Mouse (Mus musculus): ENCODE results near the gene Ift81. TPM values are rescaled to one million over a fixed set of nuclear protein-coding genes. Genes with fewer than 3 reads are reported as not detected.

The Ift81 gene
- total and polyA plus RNA-seq, 3 experiments, result 1.5 to 25.3 (median 18.0) TPM

DNA sequence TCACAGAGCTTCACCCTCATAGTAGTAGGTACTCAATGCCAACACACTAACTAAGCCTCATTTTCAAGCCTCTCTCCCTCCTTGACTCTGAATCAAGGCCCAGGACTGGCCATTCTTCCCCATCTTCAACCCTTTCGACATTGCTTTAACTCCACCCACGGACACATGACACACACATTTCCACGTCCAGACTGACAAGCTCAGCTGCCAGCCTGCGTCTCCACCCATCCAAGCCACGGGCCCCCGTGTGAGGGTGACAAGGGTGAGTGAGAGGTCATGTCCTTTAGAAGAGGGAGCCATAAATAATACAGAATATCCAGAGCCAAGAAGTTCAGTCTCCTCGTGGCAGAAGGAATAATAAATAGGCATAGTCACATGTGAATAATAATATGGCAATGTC is 104.7 kb downstream of the Ift81 start:
- H3K36me3 ChIP-seq (replicated peaks), result no peaks in the 10 kb centered on the region
- H3K4me1 ChIP-seq (ENCODE audit: insufficient read depth, low read depth, low read length), result peaks cover 36% of the 10 kb centered on the region
- ATAC-seq (ENCODE audit: extremely low read depth, insufficient number of reproducible peaks, low FRiP score, poor library complexity, severe bottlenecking) (no peak), DNase-seq (ENCODE audit: low spot score) (no peak)
- TF ChIP-seq GATA1 (IDR thresholded peaks at IDR 0.05; ENCODE audit: borderline replicate concordance, low read length) (no peak), GATA2 (IDR thresholded peaks at IDR 0.05; ENCODE audit: borderline replicate concordance, low read depth, low read length) (no peak), TAL1 (conservative IDR thresholded peaks at IDR 0.05; ENCODE audit: low read depth, low read length) (no peak), POLR2AphosphoS5 (IDR thresholded peaks at IDR 0.05; ENCODE audit: insufficient replicate concordance, low read depth, low read length) (no peak), CTCF (IDR thresholded peaks at IDR 0.05; ENCODE audit: low read depth, low read length) (no peak)
- H3K9me3 ChIP-seq (replicated peaks), result peaks cover 7% of the 10 kb centered on the region
- peaks cover 28% of the 10 kb centered on the region for H3K27me3 ChIP-seq (ENCODE audit: insufficient read depth, low read length)
- no peak overlapping the region for H3K4me3 ChIP-seq (ENCODE audit: low read depth, low read length)

DNA sequence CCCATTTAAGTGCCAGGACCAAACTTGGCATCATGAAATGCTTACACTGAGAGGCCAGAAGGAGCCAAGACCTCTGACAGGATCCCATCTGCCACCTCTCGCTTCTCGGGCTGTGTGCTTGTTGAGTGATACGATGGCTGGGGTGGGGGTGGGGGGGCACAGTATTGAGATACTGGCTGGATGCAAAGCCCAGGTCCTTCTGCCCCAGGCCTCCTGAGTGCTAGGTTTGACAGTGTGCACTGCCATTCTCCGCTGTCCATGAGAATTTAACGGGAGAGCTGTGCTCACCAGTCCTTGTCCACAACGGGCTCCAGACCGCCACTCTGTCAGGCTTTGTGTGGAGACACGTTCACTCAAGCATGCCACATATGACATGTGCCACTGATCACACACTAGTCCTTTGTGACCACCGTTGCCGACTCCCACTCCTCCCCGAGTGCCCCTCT is 105.4 kb downstream of the Ift81 start:
- H3K4me1 ChIP-seq (ENCODE audit: insufficient read depth, low read depth, low read length), result peaks cover 28% of the 10 kb centered on the region
- H3K36me3 ChIP-seq (replicated peaks), result no peaks in the 10 kb centered on the region
- H3K9me3 ChIP-seq (replicated peaks), result peaks cover 7% of the 10 kb centered on the region
- ATAC-seq (ENCODE audit: extremely low read depth, insufficient number of reproducible peaks, low FRiP score, poor library complexity, severe bottlenecking) (no peak), DNase-seq (ENCODE audit: low spot score) (no peak)
- no peak overlapping the region for H3K4me3 ChIP-seq (ENCODE audit: low read depth, low read length)
- H3K27me3 ChIP-seq (ENCODE audit: insufficient read depth, low read length), result peaks cover 32% of the 10 kb centered on the region
- TF ChIP-seq CTCF (IDR thresholded peaks at IDR 0.05; ENCODE audit: low read depth, low read length) (no peak), GATA1 (IDR thresholded peaks at IDR 0.05; ENCODE audit: borderline replicate concordance, low read length) (no peak), TAL1 (conservative IDR thresholded peaks at IDR 0.05; ENCODE audit: low read depth, low read length) (no peak), GATA2 (IDR thresholded peaks at IDR 0.05; ENCODE audit: borderline replicate concordance, low read depth, low read length) (no peak), POLR2AphosphoS5 (IDR thresholded peaks at IDR 0.05; ENCODE audit: insufficient replicate concordance, low read depth, low read length) (no peak)

DNA sequence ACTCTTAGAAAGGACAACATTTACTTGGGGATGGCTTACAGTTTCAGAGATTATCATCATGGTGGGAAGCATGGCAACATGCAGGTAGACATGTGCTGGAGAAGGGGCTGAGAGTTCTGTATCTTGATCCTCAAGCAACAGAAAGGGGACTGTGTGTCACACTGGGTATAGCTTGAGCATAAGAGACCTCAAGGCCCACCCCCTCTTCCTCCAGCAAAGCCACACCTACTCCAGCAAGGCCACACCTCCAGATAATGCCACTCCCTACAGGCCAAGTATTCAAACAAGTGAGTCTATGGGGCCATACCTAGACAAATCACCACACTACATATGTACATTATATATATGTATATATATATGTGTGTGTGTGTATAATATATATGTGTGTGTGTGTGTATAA is 106.9 kb downstream of the Ift81 start:
- H3K4me1 ChIP-seq (ENCODE audit: insufficient read depth, low read depth, low read length), result peaks cover 33% of the 10 kb centered on the region
- no peak overlapping the region for H3K4me3 ChIP-seq (ENCODE audit: low read depth, low read length)
- peaks cover 37% of the 10 kb centered on the region for H3K27me3 ChIP-seq (ENCODE audit: insufficient read depth, low read length)
- no peak for TF ChIP-seq GATA1 (IDR thresholded peaks at IDR 0.05; ENCODE audit: borderline replicate concordance, low read length)
- no peak for TF ChIP-seq CTCF (IDR thresholded peaks at IDR 0.05; ENCODE audit: low read depth, low read length)
- no peak for TF ChIP-seq POLR2AphosphoS5 (IDR thresholded peaks at IDR 0.05; ENCODE audit: insufficient replicate concordance, low read depth, low read length)
- TF ChIP-seq GATA2 (IDR thresholded peaks at IDR 0.05; ENCODE audit: borderline replicate concordance, low read depth, low read length), result no peak
- no peak for TF ChIP-seq TAL1 (conservative IDR thresholded peaks at IDR 0.05; ENCODE audit: low read depth, low read length)
- peaks cover 7% of the 10 kb centered on the region for H3K9me3 ChIP-seq (replicated peaks)
- H3K36me3 ChIP-seq (replicated peaks), result no peaks in the 10 kb centered on the region
- DNase-seq (ENCODE audit: low spot score), result no peak
- ATAC-seq (ENCODE audit: extremely low read depth, insufficient number of reproducible peaks, low FRiP score, poor library complexity, severe bottlenecking), result no peak

DNA sequence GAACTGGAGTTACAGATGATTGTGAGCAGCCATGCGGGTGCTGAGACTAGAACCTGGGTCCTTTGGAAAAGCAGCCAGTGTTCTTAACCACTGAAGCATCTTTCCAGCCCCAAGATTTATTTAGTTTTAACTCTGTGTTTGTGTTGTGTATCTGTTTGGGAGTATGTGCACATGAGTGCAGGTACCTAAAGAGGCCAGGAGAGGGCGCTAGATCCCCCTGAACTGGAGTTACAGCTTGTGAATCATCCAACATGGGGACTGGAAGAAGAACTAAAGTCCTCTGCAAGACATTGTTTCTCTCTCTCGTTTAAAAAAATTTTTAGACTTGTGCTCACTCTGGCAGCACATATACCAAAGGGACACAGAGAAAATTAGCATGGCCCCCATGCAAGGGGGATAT is 107.9 kb downstream of the Ift81 start:
- no peak for ATAC-seq (ENCODE audit: extremely low read depth, insufficient number of reproducible peaks, low FRiP score, poor library complexity, severe bottlenecking)
- Histone ChIP-seq H3K36me3 (replicated peaks) (no peaks in the 10 kb centered on the region), H3K4me1 (ENCODE audit: insufficient read depth, low read depth, low read length) (peaks cover 25% of the 10 kb centered on the region), H3K27me3 (ENCODE audit: insufficient read depth, low read length) (peaks cover 33% of the 10 kb centered on the region), H3K9me3 (replicated peaks) (peaks cover 7% of the 10 kb centered on the region), H3K4me3 (ENCODE audit: low read depth, low read length) (no peak overlapping the region)
- TF ChIP-seq TAL1 (conservative IDR thresholded peaks at IDR 0.05; ENCODE audit: low read depth, low read length) (no peak), CTCF (IDR thresholded peaks at IDR 0.05; ENCODE audit: low read depth, low read length) (no peak), GATA2 (IDR thresholded peaks at IDR 0.05; ENCODE audit: borderline replicate concordance, low read depth, low read length) (no peak), POLR2AphosphoS5 (IDR thresholded peaks at IDR 0.05; ENCODE audit: insufficient replicate concordance, low read depth, low read length) (no peak), GATA1 (IDR thresholded peaks at IDR 0.05; ENCODE audit: borderline replicate concordance, low read length) (no peak)
- DNase-seq (ENCODE audit: low spot score), result no peak

DNA sequence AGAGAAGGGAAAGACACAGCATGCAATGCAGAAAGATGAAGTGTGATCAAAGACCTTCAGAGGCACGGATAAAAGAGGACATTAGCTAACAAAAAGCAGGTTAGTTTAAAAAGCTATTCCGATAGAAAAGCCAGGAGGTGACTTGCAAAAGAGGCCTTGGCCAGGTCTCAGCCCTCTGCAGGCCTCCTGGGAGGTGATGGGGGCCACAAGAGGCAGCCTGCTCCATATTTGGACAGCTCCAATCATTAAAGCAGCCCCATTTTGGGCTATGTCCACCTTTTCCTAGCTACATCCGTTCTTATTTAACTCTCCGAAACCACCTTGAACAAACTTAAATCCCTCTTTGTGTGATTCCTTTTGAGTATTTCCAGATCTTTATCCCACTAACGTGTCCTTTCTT is 108.8 kb downstream of the Ift81 start:
- DNase-seq (ENCODE audit: low spot score), result no peak
- H3K36me3 ChIP-seq (replicated peaks), result no peaks in the 10 kb centered on the region
- TF ChIP-seq GATA2 (IDR thresholded peaks at IDR 0.05; ENCODE audit: borderline replicate concordance, low read depth, low read length), result no peak
- TF ChIP-seq GATA1 (IDR thresholded peaks at IDR 0.05; ENCODE audit: borderline replicate concordance, low read length), result no peak
- TF ChIP-seq CTCF (IDR thresholded peaks at IDR 0.05; ENCODE audit: low read depth, low read length), result no peak
- no peak for TF ChIP-seq TAL1 (conservative IDR thresholded peaks at IDR 0.05; ENCODE audit: low read depth, low read length)
- TF ChIP-seq POLR2AphosphoS5 (IDR thresholded peaks at IDR 0.05; ENCODE audit: insufficient replicate concordance, low read depth, low read length), result no peak
- peaks cover 20% of the 10 kb centered on the region for H3K4me1 ChIP-seq (ENCODE audit: insufficient read depth, low read depth, low read length)
- H3K4me3 ChIP-seq (ENCODE audit: low read depth, low read length), result no peak overlapping the region
- peaks cover 7% of the 10 kb centered on the region for H3K9me3 ChIP-seq (replicated peaks)
- ATAC-seq (ENCODE audit: extremely low read depth, insufficient number of reproducible peaks, low FRiP score, poor library complexity, severe bottlenecking), result no peak
- peaks cover 25% of the 10 kb centered on the region for H3K27me3 ChIP-seq (ENCODE audit: insufficient read depth, low read length)

DNA sequence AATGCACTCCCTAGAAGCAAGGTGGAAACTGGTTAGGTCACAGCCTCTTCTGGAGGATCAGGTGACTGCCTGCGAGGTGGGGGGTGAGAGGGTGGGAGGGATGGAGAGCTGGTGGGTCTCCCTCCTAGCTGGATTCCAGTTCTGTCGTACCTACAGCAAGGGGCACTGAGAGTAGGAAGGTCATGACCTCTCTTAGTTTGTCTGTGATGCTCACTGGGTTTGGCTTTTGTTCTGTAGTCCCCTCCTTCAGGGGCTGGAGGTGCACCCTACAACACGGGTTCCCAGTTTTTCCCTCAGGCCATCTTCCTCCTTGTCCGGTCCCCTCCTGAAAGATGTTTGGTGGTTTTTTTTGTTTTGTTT is 110.6 kb downstream of the Ift81 start:
- peaks cover 5% of the 10 kb centered on the region for H3K36me3 ChIP-seq (replicated peaks)
- H3K4me3 ChIP-seq (ENCODE audit: low read depth, low read length), result no peak overlapping the region
- TF ChIP-seq GATA1 (IDR thresholded peaks at IDR 0.05; ENCODE audit: borderline replicate concordance, low read length) (no peak), GATA2 (IDR thresholded peaks at IDR 0.05; ENCODE audit: borderline replicate concordance, low read depth, low read length) (no peak), CTCF (IDR thresholded peaks at IDR 0.05; ENCODE audit: low read depth, low read length) (no peak), TAL1 (conservative IDR thresholded peaks at IDR 0.05; ENCODE audit: low read depth, low read length) (no peak), POLR2AphosphoS5 (IDR thresholded peaks at IDR 0.05; ENCODE audit: insufficient replicate concordance, low read depth, low read length) (no peak)
- ATAC-seq (ENCODE audit: extremely low read depth, insufficient number of reproducible peaks, low FRiP score, poor library complexity, severe bottlenecking) (no peak), DNase-seq (ENCODE audit: low spot score) (no peak)
- H3K27me3 ChIP-seq (ENCODE audit: insufficient read depth, low read length), result peaks cover 15% of the 10 kb centered on the region
- peaks cover 18% of the 10 kb centered on the region for H3K4me1 ChIP-seq (ENCODE audit: insufficient read depth, low read depth, low read length)
- H3K9me3 ChIP-seq (replicated peaks), result peaks cover 7% of the 10 kb centered on the region

All from G1E (cell line).